Mouse (Mus musculus) B cell, adult 2 months (primary cell): ENCODE measurements at regions not wholly inside any gene's neighbourhood (a gene's known extent, or its start where the extent isn't known, plus 50 kb on each side); places are given as distances from the start of the nearest gene placed in this dataset.
"Not testable (repeated sequence)": the region's sequence is repeated elsewhere in the genome, so short reads cannot be mapped to it uniquely, and the experiment has no call there.

Source experiments
- DNase-seq, 2 experiments: peaks; one replicate each; pipeline ENCODE4 v3.0.0; 2022

GRCm38 (mm10) chr4:29282169-29282568 lies 469.2 kb downstream of the Epha7 start:
- DNase-seq, result no peak

- DNase-seq, result no peak
These were observed 488.4 kb downstream of the Epha7 start for GRCm38 (mm10) chr4:29301348-29301747.

- DNase-seq, result no peak
These were observed 491.0 kb downstream of the Epha7 start for GRCm38 (mm10) chr4:29303951-29304350.

GRCm38 (mm10) chr4:29307245-29307644 lies 494.3 kb downstream of the Epha7 start:
- no peak for DNase-seq

- no peak for DNase-seq
These were observed 511.0 kb downstream of the Epha7 start for GRCm38 (mm10) chr4:29323921-29324320.

- no peak for DNase-seq
These were observed 516.2 kb downstream of the Epha7 start for GRCm38 (mm10) chr4:29329145-29329544.

- no peak for DNase-seq
These were observed 518.8 kb downstream of the Epha7 start for GRCm38 (mm10) chr4:29331747-29332146.

GRCm38 (mm10) chr4:29337245-29337644 lies 524.3 kb downstream of the Epha7 start:
- no peak for DNase-seq

GRCm38 (mm10) chr4:29362191-29362590 lies 549.3 kb downstream of the Epha7 start:
- no peak for DNase-seq

GRCm38 (mm10) chr4:29389282-29389681 lies 576.4 kb downstream of the Epha7 start:
- no peak for DNase-seq

GRCm38 (mm10) chr4:29390333-29390732 lies 577.4 kb downstream of the Epha7 start:
- no peak for DNase-seq

GRCm38 (mm10) chr4:29402143-29402542 lies 589.2 kb downstream of the Epha7 start:
- DNase-seq, result no peak

GRCm38 (mm10) chr4:29414616-29415015 lies 601.7 kb downstream of the Epha7 start:
- no peak for DNase-seq

- DNase-seq, result no peak
These were observed 607.4 kb downstream of the Epha7 start for GRCm38 (mm10) chr4:29420198-29420792.

GRCm38 (mm10) chr4:29431493-29431892 lies 618.6 kb downstream of the Epha7 start:
- not testable (repeated sequence) for DNase-seq

- no peak for DNase-seq
These were observed 650.4 kb downstream of the Epha7 start for GRCm38 (mm10) chr4:29463329-29463728.

- no peak for DNase-seq
These were observed 653.4 kb downstream of the Epha7 start for GRCm38 (mm10) chr4:29466315-29466714.

- no peak for DNase-seq
These were observed 667.6 kb downstream of the Epha7 start for GRCm38 (mm10) chr4:29480384-29481092.

- DNase-seq, result no peak
These were observed 668.3 kb downstream of the Epha7 start for GRCm38 (mm10) chr4:29481093-29481715.

GRCm38 (mm10) chr4:29482407-29482806 lies 669.5 kb downstream of the Epha7 start:
- DNase-seq, result no peak

GRCm38 (mm10) chr4:29500844-29501243 lies 687.9 kb downstream of the Epha7 start:
- DNase-seq, result no peak

- DNase-seq, result peak; percentile 1
These were observed 712.1 kb downstream of the Epha7 start for GRCm38 (mm10) chr4:29525051-29525450.

- no peak for DNase-seq
These were observed 713.1 kb downstream of the Epha7 start for GRCm38 (mm10) chr4:29525769-29526658.
